Mouse (Mus musculus) liver, embryonic 11.5 days (tissue): ENCODE measurements around the gene Aloxe3. TPM values are rescaled to one million over a fixed set of nuclear protein-coding genes. Genes with fewer than 3 reads are reported as not detected.

ENCODE experiments used
- ATAC-seq: fragments of 200-750 bp; cut with Nextera tagmentation; replicated peaks from 2 replicates; pipeline ENCODE4 v1.8.0; 2017; ENCODE audit warnings: moderate number of reproducible peaks, mild to moderate bottlenecking, moderate TSS enrichment, moderate library complexity; ENCODE audit not compliant: low FRiP score
- DNase-seq: peaks from one replicate; pipeline ENCODE4 v3.0.0-alpha.2; 2017; ENCODE audit warnings: low spot score
- H3K27ac ChIP-seq: fragments of 300-500 bp; sonication (generic); 2 replicates; pipeline ENCODE4 v1.5.1; 2014; ENCODE audit warnings: mild to moderate bottlenecking, low read depth, low read length, control low read depth
- H3K27me3 ChIP-seq: fragments of 300-500 bp; sonication (generic); replicated peaks from 2 replicates; pipeline ENCODE4 v1.6.1; 2014; ENCODE audit warnings: low read length, mixed read lengths; ENCODE audit not compliant: control insufficient read depth, insufficient read depth
- H3K36me3 ChIP-seq: fragments of 300-500 bp; sonication (generic); 2 replicates; pipeline ENCODE4 v1.6.1; 2014; ENCODE audit warnings: mild to moderate bottlenecking, low read length, moderate library complexity, mixed read lengths; ENCODE audit not compliant: control insufficient read depth, insufficient read depth
- H3K4me1 ChIP-seq: fragments of 300-500 bp; sonication (generic); replicated peaks from 2 replicates; pipeline ENCODE4 v1.6.1; 2014; ENCODE audit warnings: low read length, mixed read lengths; ENCODE audit not compliant: control insufficient read depth, insufficient read depth
- H3K4me2 ChIP-seq: fragments of 300-500 bp; sonication (generic); 2 replicates; pipeline ENCODE4 v1.6.1; 2014; ENCODE audit warnings: mild to moderate bottlenecking, control low read depth, moderate library complexity
- H3K4me3 ChIP-seq: fragments of 300-500 bp; sonication (generic); 2 replicates; pipeline ENCODE4 v1.5.1; 2014; ENCODE audit warnings: low read depth, low read length, control low read depth
- H3K9ac ChIP-seq: fragments of 300-500 bp; sonication (generic); 2 replicates; pipeline ENCODE4 v1.6.1; 2014; ENCODE audit warnings: low read depth, low read length, control low read depth
- H3K9me3 ChIP-seq: fragments of 300-500 bp; sonication (generic); 2 replicates; pipeline ENCODE4 v1.6.1; 2016; ENCODE audit warnings: low read length, inconsistent platforms, mixed read lengths; ENCODE audit not compliant: control insufficient read depth
- WGBS: fragments of 180-500 bp; shearing (Covaris S2); extraction: QIAGEN DNeasy Blood & Tissue Kit; methylation state at CpG from one replicate; pipeline ENCODE4 v1.1.7; 2014; 5-methylcytosine and 5-hydroxymethylcytosine counted together
- polyA plus RNA-seq: library from polyadenylated mRNA; unstranded; fragments of >200 nt; fragmentation: Nextera tagmentation; extraction: Ambion mirVana; gene quantifications from 2 replicates; pipeline ENCODE4 v1.2.1, GENCODE M21; 2014

The Aloxe3 gene
- polyA plus RNA-seq = 0.48 TPM in 1 of 2 replicates, not detected in the other

DNA sequence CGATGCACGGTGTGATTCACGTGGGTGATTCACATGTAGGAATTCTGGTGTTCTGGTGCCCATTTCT, at the start of gene Aloxe3:
Gene Aloxe3, plus strand, starts transcription at position 45 of the 67 bp plus-strand sequence.
- peaks cover 19% of the 10 kb centered on the region for H3K4me1 ChIP-seq
- WGBS = 6% methylated on average over 3 of the region's 3 CpGs
- peaks cover 4% of the 10 kb centered on the region for H3K27me3 ChIP-seq
- DNase-seq (no peak), ATAC-seq (no peak)
- H3K27ac ChIP-seq = peak within 1 kb of the TSS; percentile 57; the same call in 1 of the 2 replicates
- no peaks in the 10 kb centered on the region for H3K9me3 ChIP-seq
- H3K4me3 ChIP-seq = peak within 1 kb of the TSS; percentile 65
- peak within 1 kb of the TSS; percentile 65 for H3K9ac ChIP-seq
- no peaks in the 10 kb centered on the region for H3K36me3 ChIP-seq
- H3K4me2 ChIP-seq = peak within 1 kb of the TSS; percentile 86

DNA sequence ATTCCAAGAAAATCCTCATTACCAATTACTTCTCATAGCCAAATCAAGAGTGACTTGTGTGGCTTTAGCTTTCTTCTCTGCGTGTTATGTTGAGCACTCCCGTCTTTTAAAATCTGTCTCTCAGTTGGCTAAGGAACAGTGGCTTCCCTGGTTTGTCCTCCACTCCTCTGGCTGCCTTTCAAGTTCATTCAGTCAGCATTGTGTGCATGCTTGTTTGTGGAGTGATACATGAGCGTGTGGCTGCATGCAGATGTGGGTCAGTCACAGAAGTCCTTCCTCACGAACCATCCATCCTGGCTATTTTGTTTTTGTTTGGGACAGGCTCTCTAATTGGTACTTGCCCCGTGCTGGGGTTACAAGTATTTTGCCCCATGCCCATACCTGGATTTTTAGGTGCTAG, 49.1 kb upstream of the Aloxe3 start:
- Histone ChIP-seq H3K4me2 (no peak overlapping the region), H3K27ac (no peak overlapping the region), H3K4me3 (no peak overlapping the region), H3K9me3 (no peaks in the 10 kb centered on the region), H3K9ac (no peak overlapping the region), H3K36me3 (no peaks in the 10 kb centered on the region), H3K4me1 (peaks cover 16% of the 10 kb centered on the region), H3K27me3 (no peaks in the 10 kb centered on the region)
- 81% methylated on average over 5 of the region's 5 CpGs for WGBS
- no peak for DNase-seq
- ATAC-seq = no peak

DNA sequence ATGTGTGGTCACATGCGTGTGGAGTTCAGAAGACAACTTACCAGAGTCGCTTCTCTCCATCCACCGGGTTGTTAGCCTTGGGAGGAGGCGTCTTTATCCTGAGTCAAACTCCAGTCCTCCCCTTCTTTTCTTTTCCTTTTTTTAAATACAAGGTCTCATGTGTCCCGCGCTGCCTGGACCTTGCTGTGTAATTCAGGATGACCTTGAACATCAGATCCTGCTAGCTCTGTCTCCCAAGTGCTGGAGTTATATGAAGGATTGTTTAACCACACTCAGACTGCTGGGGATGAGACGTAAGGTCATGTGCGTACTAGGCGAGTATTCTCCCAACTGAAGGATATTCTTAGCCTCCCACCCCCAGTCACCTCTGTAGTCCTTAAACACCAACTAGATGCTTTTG, 48.4 kb upstream of the Aloxe3 start:
- Histone ChIP-seq H3K9ac (no peak overlapping the region), H3K4me2 (no peak overlapping the region), H3K27ac (no peak overlapping the region), H3K36me3 (no peaks in the 10 kb centered on the region), H3K9me3 (no peaks in the 10 kb centered on the region), H3K4me1 (peaks cover 12% of the 10 kb centered on the region), H3K27me3 (no peaks in the 10 kb centered on the region), H3K4me3 (no peak overlapping the region)
- WGBS = 80% methylated on average over 9 of the region's 9 CpGs
- DNase-seq (no peak), ATAC-seq (no peak)

DNA sequence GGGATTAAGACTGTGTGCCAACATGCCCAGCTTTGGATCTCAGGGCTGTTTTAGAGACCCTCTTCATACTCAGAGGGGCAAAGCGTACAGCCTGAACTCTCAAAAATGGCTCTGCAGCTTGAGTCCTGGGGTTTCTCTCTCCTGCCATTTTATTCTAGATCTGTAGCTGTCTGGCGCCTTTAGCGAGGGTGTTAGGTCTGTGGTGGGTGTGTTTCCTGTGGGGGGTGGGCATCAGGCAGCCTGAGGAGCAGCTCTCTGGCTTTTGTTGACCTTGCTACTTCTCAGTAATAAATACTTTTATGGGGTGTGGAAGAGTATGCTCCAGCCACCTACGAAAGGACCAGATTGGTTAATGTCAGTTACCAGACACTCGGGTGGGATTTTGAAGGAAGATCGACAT, 47.7 kb upstream of the Aloxe3 start:
- DNase-seq = no peak
- Histone ChIP-seq H3K9ac (no peak overlapping the region), H3K27ac (no peak overlapping the region), H3K4me1 (peaks cover 7% of the 10 kb centered on the region), H3K9me3 (no peaks in the 10 kb centered on the region), H3K4me3 (0 out of 2 replicates have a peak overlapping the region, but pooled peaks have one; percentile 5), H3K4me2 (no peak overlapping the region), H3K27me3 (no peaks in the 10 kb centered on the region), H3K36me3 (no peaks in the 10 kb centered on the region)
- ATAC-seq = no peak
- WGBS = 72% methylated on average over 6 of the region's 6 CpGs

DNA sequence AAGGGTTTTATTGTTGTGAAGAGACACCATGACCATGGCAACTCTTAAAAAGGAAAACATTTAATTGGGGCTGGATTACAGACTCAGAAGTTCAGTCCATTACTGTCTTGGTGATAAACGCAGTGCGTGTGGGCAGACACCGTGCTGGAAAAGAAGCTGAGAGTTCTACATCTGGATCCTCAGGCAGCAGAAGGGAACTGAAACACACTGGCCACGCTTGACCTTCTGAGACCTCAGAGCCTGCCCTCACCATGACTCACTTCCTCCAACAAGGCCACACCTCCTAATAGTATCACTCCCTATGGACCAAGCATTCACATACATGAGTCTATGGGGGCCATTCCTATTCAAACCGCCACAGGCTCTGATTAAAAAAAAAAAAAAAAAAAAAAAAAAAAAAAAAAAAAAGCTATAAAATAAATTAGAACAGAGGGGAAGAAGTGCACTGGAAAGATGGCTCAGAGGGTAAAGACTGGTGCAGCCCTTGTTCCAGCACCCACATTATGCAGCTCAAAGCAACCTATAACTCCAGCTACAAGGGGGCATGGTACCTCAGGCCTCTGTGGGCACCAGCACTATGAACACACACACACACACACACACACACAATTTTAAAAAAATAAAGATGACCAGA, 46.8 kb upstream of the Aloxe3 start:
- no peak for ATAC-seq
- no peaks in the 10 kb centered on the region for H3K9me3 ChIP-seq
- no peaks in the 10 kb centered on the region for H3K36me3 ChIP-seq
- H3K4me2 ChIP-seq = no peak overlapping the region
- no peak overlapping the region for H3K9ac ChIP-seq
- WGBS = 67% methylated on average over 5 of the region's 5 CpGs
- H3K27ac ChIP-seq = no peak overlapping the region
- no peak overlapping the region for H3K4me3 ChIP-seq
- DNase-seq = no peak
- no peaks in the 10 kb centered on the region for H3K27me3 ChIP-seq
- H3K4me1 ChIP-seq = peaks cover 6% of the 10 kb centered on the region

DNA sequence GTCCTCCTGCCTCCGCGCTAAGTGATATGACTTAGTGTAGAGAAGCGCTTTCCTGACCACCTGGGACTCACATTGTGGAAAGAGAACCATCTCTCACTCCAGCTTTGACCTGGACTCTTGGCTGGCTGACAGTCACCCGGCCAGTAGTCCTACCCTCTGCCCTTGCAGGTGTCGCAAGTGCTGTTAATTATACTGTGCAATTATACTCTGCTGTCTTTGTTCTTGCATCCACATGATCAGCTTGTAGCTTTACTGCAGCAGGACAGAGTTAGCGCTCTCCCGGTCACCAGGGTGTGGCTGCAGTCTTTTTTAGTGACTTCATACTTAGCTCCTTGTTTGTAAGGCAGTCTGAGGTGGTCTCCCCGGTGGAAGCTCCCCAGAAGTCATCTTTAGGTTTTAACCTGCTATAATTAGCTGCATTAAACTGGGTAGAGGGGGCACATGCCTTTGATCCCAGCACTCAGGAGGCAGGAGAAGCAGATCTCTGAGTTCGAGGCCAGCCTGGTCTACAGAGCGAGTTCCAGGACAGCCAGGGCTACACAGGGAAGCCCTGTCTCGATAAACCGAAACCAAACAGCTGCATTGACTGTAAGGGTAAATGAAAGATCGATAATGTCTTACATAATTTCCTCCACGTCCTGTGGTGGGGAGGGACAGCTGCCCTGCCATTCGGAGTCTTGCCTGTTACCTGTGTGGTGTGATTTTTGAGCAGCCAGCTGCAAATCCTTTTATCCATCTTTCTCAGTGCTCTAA, 45.4 kb upstream of the Aloxe3 start:
- Histone ChIP-seq H3K27me3 (no peaks in the 10 kb centered on the region), H3K36me3 (no peaks in the 10 kb centered on the region), H3K9ac (no peak overlapping the region), H3K27ac (no peak overlapping the region), H3K9me3 (no peaks in the 10 kb centered on the region), H3K4me1 (no peaks in the 10 kb centered on the region), H3K4me2 (no peak overlapping the region), H3K4me3 (no peak overlapping the region)
- WGBS = 82% methylated on average over 15 of the region's 15 CpGs
- DNase-seq (no peak), ATAC-seq (no peak)

DNA sequence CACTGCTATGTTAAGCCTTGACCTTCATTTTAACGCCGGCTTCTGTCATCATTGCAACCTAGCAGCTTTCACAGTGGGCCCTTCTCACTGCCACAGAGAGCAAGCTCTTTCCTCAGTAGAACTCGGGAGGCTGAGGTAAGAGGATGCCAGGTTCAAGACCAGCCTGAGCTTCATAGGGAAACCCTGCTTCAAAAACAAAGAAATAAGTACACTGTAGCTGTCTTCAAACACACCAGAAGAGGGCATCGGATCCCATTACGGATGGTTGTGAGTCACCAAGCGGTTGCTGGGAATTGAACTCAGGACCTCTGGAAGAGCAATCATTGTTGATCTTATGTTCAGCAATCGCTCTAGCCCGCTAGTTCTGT, 44.9 kb upstream of the Aloxe3 start:
- 88% methylated on average over 8 of the region's 8 CpGs for WGBS
- no peaks in the 10 kb centered on the region for H3K4me1 ChIP-seq

DNA sequence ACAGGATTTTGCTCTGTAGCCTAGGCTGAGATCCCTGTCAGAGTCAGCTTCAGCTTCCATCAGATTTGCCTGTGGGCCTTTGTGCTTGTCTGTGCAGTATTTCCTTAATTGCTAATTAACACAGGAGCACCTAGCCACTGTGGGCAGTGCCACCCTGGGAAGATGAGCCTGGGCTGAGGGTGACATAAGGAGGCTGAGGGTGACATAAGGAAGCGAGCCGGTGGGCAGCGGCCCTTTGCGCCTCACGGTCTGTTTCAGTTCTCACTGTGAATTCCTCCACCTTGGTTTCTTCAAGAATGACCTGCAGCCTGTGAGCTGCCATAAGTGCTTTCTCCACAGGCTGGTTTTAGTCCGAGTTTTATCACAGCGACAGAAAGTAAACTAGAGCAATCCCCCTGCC, 44.1 kb upstream of the Aloxe3 start:
- H3K9ac ChIP-seq = no peak overlapping the region
- no peak overlapping the region for H3K27ac ChIP-seq
- no peak overlapping the region for H3K4me2 ChIP-seq
- WGBS = 78% methylated on average over 7 of the region's 7 CpGs
- H3K4me3 ChIP-seq = no peak overlapping the region
- ATAC-seq = no peak
- no peaks in the 10 kb centered on the region for H3K4me1 ChIP-seq
- DNase-seq = no peak
- H3K27me3 ChIP-seq = no peaks in the 10 kb centered on the region
- H3K9me3 ChIP-seq = no peaks in the 10 kb centered on the region
- H3K36me3 ChIP-seq = no peaks in the 10 kb centered on the region

More for the DNA sequence above, 44.9 kb upstream of the Aloxe3 start:
- Histone ChIP-seq H3K27ac (no peak overlapping the region), H3K27me3 (no peaks in the 10 kb centered on the region), H3K9ac (no peak overlapping the region), H3K4me2 (no peak overlapping the region), H3K9me3 (no peaks in the 10 kb centered on the region), H3K4me3 (no peak overlapping the region), H3K36me3 (no peaks in the 10 kb centered on the region)
- no peak for DNase-seq
- ATAC-seq = no peak

DNA sequence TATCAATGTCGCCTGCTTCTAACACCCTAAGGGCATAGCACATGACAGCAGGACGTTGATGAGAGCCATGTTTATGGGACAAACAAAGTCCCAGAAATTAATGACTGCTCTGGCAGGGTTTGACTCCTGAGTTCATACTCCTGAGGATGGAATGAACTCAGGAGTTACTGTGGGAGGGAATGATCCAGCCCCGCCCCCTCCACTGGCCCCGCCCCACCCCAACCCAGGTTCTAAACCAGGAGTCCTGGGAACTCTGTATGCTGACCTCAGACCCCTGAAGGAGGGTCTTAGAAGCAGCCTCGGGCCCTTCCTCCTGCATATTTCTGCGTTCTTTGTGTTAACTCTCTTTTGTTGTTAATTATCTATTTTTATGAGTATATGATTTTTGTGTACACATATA, 40.1 kb upstream of the Aloxe3 start:
- H3K27me3 ChIP-seq = no peaks in the 10 kb centered on the region
- no peak overlapping the region for H3K9ac ChIP-seq
- H3K4me2 ChIP-seq = no peak overlapping the region
- H3K9me3 ChIP-seq = no peaks in the 10 kb centered on the region
- no peak overlapping the region for H3K27ac ChIP-seq
- no peak for DNase-seq
- 65% methylated on average over 6 of the region's 6 CpGs for WGBS
- peaks cover 20% of the 10 kb centered on the region for H3K4me1 ChIP-seq
- peaks cover 8% of the 10 kb centered on the region; the same call in 1 of the 2 replicates for H3K36me3 ChIP-seq
- no peak for ATAC-seq
- H3K4me3 ChIP-seq = no peak overlapping the region
